Mouse (Mus musculus): Measurements from ENCODE around the gene Plscr3. TPM values are rescaled to one million over a fixed set of nuclear protein-coding genes. Genes with fewer than 3 reads are reported as not detected.

Gene Plscr3
- polyA plus RNA-seq, 1 experiment from 2014 or later: 44.3 TPM

DNA sequence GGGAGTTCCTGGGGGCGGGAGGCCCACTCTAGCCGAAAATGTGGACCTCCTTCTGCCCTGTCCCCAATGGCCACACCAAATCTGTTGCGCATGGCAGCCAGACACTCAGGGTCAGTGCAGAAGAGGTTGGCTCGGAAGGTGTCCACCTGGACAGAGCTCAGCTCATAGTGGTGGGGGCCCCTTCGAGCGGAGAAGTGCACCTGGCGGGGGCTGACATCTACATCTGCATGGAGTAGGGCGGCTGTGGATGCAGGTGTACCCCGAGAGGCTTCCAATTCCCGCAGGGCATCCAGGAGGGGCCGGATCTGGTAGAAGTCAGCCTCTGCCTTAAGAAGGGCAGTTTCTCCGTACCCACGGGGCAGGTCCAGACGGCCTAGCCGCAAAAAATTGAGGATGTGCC, 33.5 kb downstream of the Plscr3 start:
- no peaks in the 10 kb centered on the region for H3K36me3 ChIP-seq (ENCODE audit: control insufficient read depth, insufficient read depth, low read length)
- H3K4me3 ChIP-seq (ENCODE audit: low read depth, low read length): no peak overlapping the region
- 0 out of 2 replicates have a peak, but pooled peaks cover 7% of the 10 kb centered on the region for H3K27me3 ChIP-seq (replicated peaks; ENCODE audit: control insufficient read depth, insufficient read depth, low read length)
- H3K9ac ChIP-seq (ENCODE audit: low read length): peak overlapping the region; percentile 10; the same call in 1 of the 2 replicates
- no peak for ATAC-seq
- peaks cover 4% of the 10 kb centered on the region for H3K4me1 ChIP-seq (ENCODE audit: control insufficient read depth, insufficient read depth, low read length)
- no peaks in the 10 kb centered on the region for H3K9me3 ChIP-seq (replicated peaks; ENCODE audit: control insufficient read depth, low read length)
- H3K27ac ChIP-seq (ENCODE audit: low read depth, low read length): no peak overlapping the region
- no peak for DNase-seq (ENCODE audit: low spot score)
- peak overlapping the region; percentile 62 for H3K4me2 ChIP-seq (ENCODE audit: low read length)
- 66% methylated on average over 15 of the region's 15 CpGs for WGBS

- Histone ChIP-seq H3K36me3 (ENCODE audit: control insufficient read depth, insufficient read depth, low read length) (no peaks in the 10 kb centered on the region), H3K9ac (ENCODE audit: low read length) (peak overlapping the region; percentile 51), H3K4me1 (ENCODE audit: control insufficient read depth, insufficient read depth, low read length) (peaks cover 4% of the 10 kb centered on the region), H3K27me3 (replicated peaks; ENCODE audit: control insufficient read depth, insufficient read depth, low read length) (0 out of 2 replicates have a peak, but pooled peaks cover 7% of the 10 kb centered on the region), H3K4me2 (ENCODE audit: low read length) (peak overlapping the region; percentile 62), H3K4me3 (ENCODE audit: low read depth, low read length) (peak overlapping the region; percentile 29), H3K9me3 (replicated peaks; ENCODE audit: control insufficient read depth, low read length) (no peaks in the 10 kb centered on the region), H3K27ac (ENCODE audit: low read depth, low read length) (peak overlapping the region; percentile 10; the same call in 1 of the 2 replicates)
- under 1% methylated on average over 18 of the region's 18 CpGs for WGBS
- peak; percentile 71 for DNase-seq (ENCODE audit: low spot score)
- peak; percentile 45 for ATAC-seq
Measured at GRCm38 (mm10) chr11:69880506-69880852, 34.3 kb downstream of the Plscr3 start.

DNA sequence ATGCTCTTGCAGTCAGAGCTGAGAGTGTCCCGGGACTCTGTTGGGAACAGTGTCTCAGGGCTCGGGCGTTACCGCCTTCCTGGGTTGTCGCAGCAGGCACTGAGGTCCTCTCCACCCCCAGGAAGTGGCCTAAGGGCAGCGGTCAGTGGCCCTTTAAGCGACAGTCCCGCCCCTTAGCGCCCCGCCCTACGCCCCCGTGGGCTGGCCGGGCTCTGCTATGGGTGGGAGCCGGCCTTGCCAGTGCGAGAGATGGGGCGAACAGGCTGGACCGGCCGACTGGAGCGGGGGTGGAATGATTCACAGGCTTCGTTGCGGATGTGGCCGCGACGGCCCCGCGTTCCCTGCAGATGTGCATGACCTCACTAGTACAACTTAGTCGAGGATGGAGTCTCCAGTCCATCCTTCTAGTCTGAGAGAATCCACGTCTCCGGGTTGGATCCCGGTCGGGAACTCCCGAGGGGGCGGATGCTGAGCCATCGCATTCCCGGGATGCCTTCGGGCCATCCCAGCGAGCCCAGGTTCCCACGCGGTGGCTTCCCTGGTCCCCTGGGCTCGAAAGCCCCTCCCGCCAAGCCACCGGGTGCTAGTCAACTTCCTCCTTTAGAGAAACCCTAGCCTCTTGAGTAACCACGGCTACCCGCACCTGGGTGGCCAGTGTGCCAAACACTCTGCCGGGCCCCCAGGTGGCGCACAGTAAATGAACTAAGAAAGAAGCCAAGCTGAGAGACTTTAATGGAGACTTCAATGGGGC, 34.9 kb downstream of the Plscr3 start, which contains the start of gene Kctd11:
Gene Kctd11 (minus strand): TSS at position 554 of the 751 bp plus-strand sequence.
- peak; percentile 59 for DNase-seq (ENCODE audit: low spot score)

DNA sequence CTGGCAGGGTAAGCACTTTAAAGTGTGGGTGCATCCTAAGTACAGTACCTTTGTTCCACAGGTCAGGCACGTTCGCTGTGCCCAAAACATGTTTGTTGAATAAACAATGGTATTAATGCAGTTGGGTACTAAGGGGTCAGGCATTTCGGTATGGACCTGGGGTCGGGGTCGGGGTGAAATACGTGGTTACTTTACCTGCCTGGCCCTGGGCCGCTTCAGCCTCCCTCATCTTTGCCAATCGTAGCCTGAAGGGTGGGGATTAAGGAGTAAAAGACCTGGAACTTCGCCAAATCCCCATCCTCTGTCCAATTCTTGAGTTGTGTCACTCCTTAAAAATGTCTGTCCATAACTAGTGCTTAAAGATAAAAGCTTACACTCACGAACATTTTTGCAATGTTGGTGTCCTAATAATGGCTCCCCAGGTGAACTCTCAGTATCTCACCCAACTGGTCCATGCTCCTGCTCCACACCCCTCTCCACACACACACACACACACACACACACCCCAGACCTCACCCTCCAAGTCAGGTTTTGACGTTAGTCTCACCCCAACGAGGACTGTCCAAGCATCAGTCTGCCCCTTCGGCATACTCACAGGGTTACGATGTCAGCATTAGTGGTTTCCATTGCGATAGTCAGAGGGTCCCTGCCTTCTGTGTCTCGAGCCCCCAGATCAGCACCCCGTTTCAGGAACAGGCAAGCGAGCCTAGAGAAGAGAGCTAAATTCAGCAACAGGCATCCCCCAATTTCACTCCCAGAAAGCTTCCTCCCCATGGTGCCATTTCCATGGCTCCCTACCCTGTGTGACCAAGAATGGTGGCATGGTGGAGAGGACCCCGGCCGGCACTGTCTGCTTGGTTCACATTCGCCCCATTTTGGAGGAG, 35.9 kb downstream of the Plscr3 start:
- H3K9ac ChIP-seq (ENCODE audit: low read length): no peak overlapping the region
- peak overlapping the region; percentile 62 for H3K4me2 ChIP-seq (ENCODE audit: low read length)
- no peak for DNase-seq (ENCODE audit: low spot score)
- no peaks in the 10 kb centered on the region for H3K36me3 ChIP-seq (ENCODE audit: control insufficient read depth, insufficient read depth, low read length)
- H3K9me3 ChIP-seq (replicated peaks; ENCODE audit: control insufficient read depth, low read length): no peaks in the 10 kb centered on the region
- H3K4me3 ChIP-seq (ENCODE audit: low read depth, low read length): peak overlapping the region; percentile 29; the same call in 1 of the 2 replicates
- 0 out of 2 replicates have a peak, but pooled peaks cover 7% of the 10 kb centered on the region for H3K27me3 ChIP-seq (replicated peaks; ENCODE audit: control insufficient read depth, insufficient read depth, low read length)
- 59% methylated on average over 21 of the region's 21 CpGs for WGBS
- ATAC-seq: no peak
- peaks cover 4% of the 10 kb centered on the region for H3K4me1 ChIP-seq (ENCODE audit: control insufficient read depth, insufficient read depth, low read length)
- no peak overlapping the region for H3K27ac ChIP-seq (ENCODE audit: low read depth, low read length)

More for the DNA sequence above, 34.9 kb downstream of the Plscr3 start, which contains the start of gene Kctd11:
- WGBS: under 1% methylated on average over 46 of the region's 46 CpGs
- Histone ChIP-seq H3K27ac (ENCODE audit: low read depth, low read length) (peak within 1 kb of the TSS; percentile 10; the same call in 1 of the 2 replicates), H3K4me3 (ENCODE audit: low read depth, low read length) (peak within 1 kb of the TSS; percentile 29), H3K4me1 (ENCODE audit: control insufficient read depth, insufficient read depth, low read length) (peaks cover 4% of the 10 kb centered on the region), H3K27me3 (replicated peaks; ENCODE audit: control insufficient read depth, insufficient read depth, low read length) (0 out of 2 replicates have a peak, but pooled peaks cover 7% of the 10 kb centered on the region), H3K9ac (ENCODE audit: low read length) (peak within 1 kb of the TSS; percentile 51), H3K36me3 (ENCODE audit: control insufficient read depth, insufficient read depth, low read length) (no peaks in the 10 kb centered on the region), H3K9me3 (replicated peaks; ENCODE audit: control insufficient read depth, low read length) (no peaks in the 10 kb centered on the region), H3K4me2 (ENCODE audit: low read length) (peak within 1 kb of the TSS; percentile 62)
- peak; percentile 83 for ATAC-seq

GRCm38 (mm10) chr11:69883066-69883465, 36.9 kb downstream of the Plscr3 start:
- no peak for DNase-seq (ENCODE audit: low spot score)
- WGBS: 65% methylated on average over 4 of the region's 4 CpGs
- H3K27ac ChIP-seq (ENCODE audit: low read depth, low read length): no peak overlapping the region
- H3K4me3 ChIP-seq (ENCODE audit: low read depth, low read length): no peak overlapping the region
- no peak overlapping the region for H3K9ac ChIP-seq (ENCODE audit: low read length)
- H3K4me2 ChIP-seq (ENCODE audit: low read length): no peak overlapping the region
- ATAC-seq: no peak
- H3K36me3 ChIP-seq (ENCODE audit: control insufficient read depth, insufficient read depth, low read length): no peaks in the 10 kb centered on the region
- H3K9me3 ChIP-seq (replicated peaks; ENCODE audit: control insufficient read depth, low read length): no peaks in the 10 kb centered on the region
- H3K27me3 ChIP-seq (replicated peaks; ENCODE audit: control insufficient read depth, insufficient read depth, low read length): 0 out of 2 replicates have a peak, but pooled peaks cover 7% of the 10 kb centered on the region
- peaks cover 4% of the 10 kb centered on the region for H3K4me1 ChIP-seq (ENCODE audit: control insufficient read depth, insufficient read depth, low read length)

- 0 out of 2 replicates have a peak, but pooled peaks cover 7% of the 10 kb centered on the region for H3K27me3 ChIP-seq (replicated peaks; ENCODE audit: control insufficient read depth, insufficient read depth, low read length)
- H3K4me3 ChIP-seq (ENCODE audit: low read depth, low read length): no peak overlapping the region
- H3K9me3 ChIP-seq (replicated peaks; ENCODE audit: control insufficient read depth, low read length): no peaks in the 10 kb centered on the region
- no peaks in the 10 kb centered on the region for H3K36me3 ChIP-seq (ENCODE audit: control insufficient read depth, insufficient read depth, low read length)
- ATAC-seq: no peak
- no peak overlapping the region for H3K27ac ChIP-seq (ENCODE audit: low read depth, low read length)
- H3K4me2 ChIP-seq (ENCODE audit: low read length): no peak overlapping the region
- DNase-seq (ENCODE audit: low spot score): no peak
- H3K9ac ChIP-seq (ENCODE audit: low read length): no peak overlapping the region
- 85% methylated on average over 8 of the region's 8 CpGs for WGBS
- peaks cover 4% of the 10 kb centered on the region for H3K4me1 ChIP-seq (ENCODE audit: control insufficient read depth, insufficient read depth, low read length)
Measured at GRCm38 (mm10) chr11:69883527-69884151, 37.5 kb downstream of the Plscr3 start.

DNA sequence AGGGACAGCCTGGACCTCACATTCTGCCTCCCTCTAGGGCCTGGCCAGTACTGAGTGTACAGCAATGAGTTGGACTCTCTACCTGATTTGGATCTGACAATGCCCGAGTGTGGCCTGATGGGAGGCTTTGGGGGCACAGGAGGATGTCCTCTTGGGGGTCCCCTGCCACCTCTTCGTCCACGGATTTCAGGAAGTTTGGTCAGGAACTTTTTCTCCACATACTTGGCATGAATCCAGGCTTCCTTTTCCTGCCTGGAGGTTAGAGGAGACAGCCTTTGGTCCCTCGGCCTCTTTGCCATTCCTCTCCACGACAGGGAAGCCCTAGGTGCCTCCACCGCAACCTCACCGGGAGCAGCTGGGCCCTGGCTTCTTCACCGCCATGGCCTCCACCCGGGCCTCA, 38.1 kb downstream of the Plscr3 start:
- H3K27ac ChIP-seq (ENCODE audit: low read depth, low read length): no peak overlapping the region
- peaks cover 4% of the 10 kb centered on the region for H3K4me1 ChIP-seq (ENCODE audit: control insufficient read depth, insufficient read depth, low read length)
- H3K27me3 ChIP-seq (replicated peaks; ENCODE audit: control insufficient read depth, insufficient read depth, low read length): 0 out of 2 replicates have a peak, but pooled peaks cover 7% of the 10 kb centered on the region
- DNase-seq (ENCODE audit: low spot score) (no peak), ATAC-seq (no peak)
- WGBS: 87% methylated on average over 9 of the region's 9 CpGs
- no peaks in the 10 kb centered on the region for H3K36me3 ChIP-seq (ENCODE audit: control insufficient read depth, insufficient read depth, low read length)
- H3K9me3 ChIP-seq (replicated peaks; ENCODE audit: control insufficient read depth, low read length): no peaks in the 10 kb centered on the region
- H3K4me2 ChIP-seq (ENCODE audit: low read length): no peak overlapping the region
- H3K9ac ChIP-seq (ENCODE audit: low read length): no peak overlapping the region
- no peak overlapping the region for H3K4me3 ChIP-seq (ENCODE audit: low read depth, low read length)

GRCm38 (mm10) chr11:69884663-69885062, 38.5 kb downstream of the Plscr3 start:
- 0 out of 2 replicates have a peak, but pooled peaks cover 7% of the 10 kb centered on the region for H3K27me3 ChIP-seq (replicated peaks; ENCODE audit: control insufficient read depth, insufficient read depth, low read length)
- no peak overlapping the region for H3K4me2 ChIP-seq (ENCODE audit: low read length)
- peaks cover 4% of the 10 kb centered on the region for H3K4me1 ChIP-seq (ENCODE audit: control insufficient read depth, insufficient read depth, low read length)
- no peak overlapping the region for H3K9ac ChIP-seq (ENCODE audit: low read length)
- H3K36me3 ChIP-seq (ENCODE audit: control insufficient read depth, insufficient read depth, low read length): no peaks in the 10 kb centered on the region
- H3K4me3 ChIP-seq (ENCODE audit: low read depth, low read length): no peak overlapping the region
- DNase-seq (ENCODE audit: low spot score) (no peak), ATAC-seq (no peak)
- H3K27ac ChIP-seq (ENCODE audit: low read depth, low read length): no peak overlapping the region
- H3K9me3 ChIP-seq (replicated peaks; ENCODE audit: control insufficient read depth, low read length): no peaks in the 10 kb centered on the region
- WGBS: 88% methylated on average over 8 of the region's 8 CpGs

Measured in forebrain, embryonic 14.5 days (tissue).